Mouse (Mus musculus) ovary, postnatal 10 days (tissue): ENCODE measurements around the gene Tmem156.

Source experiments
- DNase-seq: peaks from one replicate; pipeline ENCODE4 v3.0.0; 2022; ENCODE audit warnings: low spot score

Tmem156 gene

GRCm38 (mm10) chr5:65096805-65097204 is 4.9 kb upstream of the Tmem156 start:
- no peak for DNase-seq

GRCm38 (mm10) chr5:65096082-65096481 is 4.2 kb upstream of the Tmem156 start:
- no peak for DNase-seq

DNA sequence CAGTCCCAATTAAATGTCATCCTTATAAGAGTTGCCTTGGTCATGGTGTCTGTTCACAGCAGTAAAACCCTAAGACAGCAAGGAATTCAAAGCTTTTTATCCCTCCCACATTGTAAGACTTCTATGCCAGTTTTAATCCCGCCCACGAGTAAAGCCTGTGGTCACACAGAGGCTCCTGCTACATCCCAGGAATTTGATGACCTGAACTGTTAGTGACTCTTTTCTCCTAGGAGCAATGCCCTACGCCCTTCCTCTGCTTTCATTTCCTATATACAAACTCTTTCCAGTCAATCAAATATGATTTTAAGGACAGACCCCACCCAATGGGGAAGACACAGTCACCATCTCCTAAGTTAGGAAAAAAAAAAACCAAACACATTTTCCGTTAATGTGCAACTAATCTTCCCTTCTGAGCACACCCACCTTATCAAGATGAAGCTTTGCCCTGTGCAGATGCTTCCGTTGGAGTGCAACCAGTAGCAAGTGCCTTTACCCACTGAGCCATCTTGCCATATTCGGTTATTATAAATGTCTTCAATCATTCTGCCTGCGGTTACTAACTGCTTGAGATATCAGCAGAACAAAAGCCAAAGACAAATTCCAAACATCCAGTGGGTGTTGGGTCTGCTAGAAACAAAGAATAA is 3.1 kb upstream of the Tmem156 start:
- DNase-seq: no peak

- DNase-seq: no peak
Measured at GRCm38 (mm10) chr5:65093769-65094168, 1.8 kb upstream of the Tmem156 start.

- DNase-seq: no peak
Measured at GRCm38 (mm10) chr5:65091184-65091858, 611 bp downstream of the Tmem156 start.

GRCm38 (mm10) chr5:65089707-65090106 is 2.2 kb downstream of the Tmem156 start:
- DNase-seq: no peak

DNA sequence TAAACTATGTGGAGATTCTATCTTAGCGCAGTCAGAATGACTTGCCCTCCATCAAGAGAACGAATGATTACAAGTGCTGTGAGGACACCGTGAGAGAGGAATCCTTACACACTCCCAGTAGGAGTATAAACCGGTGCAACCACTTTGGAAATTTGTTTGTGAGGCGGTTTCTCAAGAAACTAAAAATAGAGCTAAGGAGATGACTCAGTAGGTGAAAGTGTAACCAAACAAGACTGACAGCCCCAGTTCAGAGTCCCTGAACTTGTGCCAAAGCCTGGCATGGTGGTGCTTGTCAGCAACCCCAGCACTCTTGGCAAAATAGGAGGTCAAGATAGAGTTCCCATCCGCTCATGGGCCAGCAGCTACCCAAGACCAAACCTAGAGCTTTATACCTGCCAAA is 5.4 kb downstream of the Tmem156 start:
- DNase-seq: no peak

GRCm38 (mm10) chr5:65081836-65082235 is 10.1 kb downstream of the Tmem156 start:
- DNase-seq: no peak

DNA sequence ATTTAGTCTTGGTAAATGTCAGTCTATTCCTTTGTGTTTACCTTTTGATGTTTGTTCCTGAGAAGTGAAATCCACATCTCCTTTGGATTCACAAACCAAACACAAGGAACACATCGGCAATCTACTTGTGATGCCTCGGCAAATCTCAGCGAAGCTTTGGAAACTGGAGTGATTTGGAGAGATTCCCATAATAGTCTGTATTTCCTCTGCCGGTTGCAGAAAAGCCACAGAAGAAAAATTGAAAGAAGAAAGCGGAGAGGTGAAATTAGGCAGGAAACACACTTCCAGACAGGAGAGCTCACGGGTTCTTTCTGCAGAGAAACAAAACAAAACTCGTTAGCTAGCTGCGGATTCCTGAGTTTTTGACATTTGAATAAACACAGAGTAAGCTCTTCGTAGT is 12.1 kb downstream of the Tmem156 start:
- no peak for DNase-seq

DNA sequence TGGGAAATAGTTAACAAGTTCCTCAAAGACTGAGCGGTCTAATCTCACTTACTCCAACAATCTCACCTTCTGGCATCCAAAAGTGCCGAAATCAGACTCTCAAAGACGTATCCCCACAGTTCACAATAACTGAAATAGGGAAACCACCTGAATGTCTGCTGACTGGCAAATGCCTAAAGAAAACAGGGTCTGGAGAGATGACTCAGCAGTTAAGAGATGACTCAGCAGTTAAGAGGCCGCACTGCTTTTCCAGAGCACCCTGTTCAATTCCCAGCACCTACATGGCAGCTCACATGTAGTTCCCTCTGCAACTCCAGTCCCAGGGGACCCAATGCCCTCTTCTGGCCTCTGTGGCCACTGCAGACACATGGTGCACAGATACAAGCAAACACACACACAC is 13.9 kb downstream of the Tmem156 start:
- DNase-seq: no peak

- no peak for DNase-seq
Measured at GRCm38 (mm10) chr5:65076748-65077147, 15.2 kb downstream of the Tmem156 start.

GRCm38 (mm10) chr5:65076087-65076486 is 15.8 kb downstream of the Tmem156 start:
- DNase-seq: no peak

DNA sequence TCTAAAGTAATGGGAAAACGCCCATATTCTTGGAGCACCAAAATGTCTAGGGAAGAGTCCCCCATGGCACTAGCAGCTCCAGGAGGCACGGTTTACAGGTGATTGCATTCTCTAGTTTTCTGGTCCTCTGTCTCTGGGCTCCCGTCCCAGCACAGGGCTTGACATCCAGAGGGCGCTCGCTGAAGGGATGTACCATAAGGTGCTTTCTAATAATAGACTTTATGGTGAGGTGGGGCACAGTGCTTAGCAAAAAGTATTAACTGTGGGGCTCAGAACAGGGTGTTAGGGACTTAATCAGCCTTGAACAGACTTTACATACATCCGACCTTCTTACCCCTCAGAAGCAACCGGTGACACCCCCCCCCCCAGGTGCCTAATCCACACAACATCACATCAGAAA is 17.2 kb downstream of the Tmem156 start:
- no peak for DNase-seq

- no peak for DNase-seq
Measured at GRCm38 (mm10) chr5:65073247-65073646, 18.7 kb downstream of the Tmem156 start.

DNA sequence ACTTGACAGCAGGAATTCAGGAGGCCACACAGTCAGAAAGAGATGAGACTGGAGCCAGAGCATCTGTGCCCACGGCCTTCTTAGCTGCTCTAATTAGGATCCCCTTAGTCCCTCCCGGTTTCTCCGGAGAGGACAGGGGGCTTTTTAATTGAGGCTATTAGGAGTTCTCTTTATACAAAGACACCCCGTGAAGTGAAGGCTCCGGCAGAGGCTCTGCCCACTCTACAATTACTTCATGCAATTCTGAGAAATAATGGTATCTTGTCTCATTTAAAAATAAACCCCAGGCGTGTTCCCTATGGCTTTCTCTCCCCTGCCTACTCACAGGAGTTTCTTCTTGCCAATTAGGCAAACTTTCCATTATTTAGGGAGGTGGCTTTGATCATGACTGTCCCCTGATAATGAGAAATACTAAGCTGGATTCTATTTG is 20.2 kb downstream of the Tmem156 start:
- no peak for DNase-seq

- DNase-seq: no peak
Measured at GRCm38 (mm10) chr5:65069872-65070271, 22.1 kb downstream of the Tmem156 start.

DNA sequence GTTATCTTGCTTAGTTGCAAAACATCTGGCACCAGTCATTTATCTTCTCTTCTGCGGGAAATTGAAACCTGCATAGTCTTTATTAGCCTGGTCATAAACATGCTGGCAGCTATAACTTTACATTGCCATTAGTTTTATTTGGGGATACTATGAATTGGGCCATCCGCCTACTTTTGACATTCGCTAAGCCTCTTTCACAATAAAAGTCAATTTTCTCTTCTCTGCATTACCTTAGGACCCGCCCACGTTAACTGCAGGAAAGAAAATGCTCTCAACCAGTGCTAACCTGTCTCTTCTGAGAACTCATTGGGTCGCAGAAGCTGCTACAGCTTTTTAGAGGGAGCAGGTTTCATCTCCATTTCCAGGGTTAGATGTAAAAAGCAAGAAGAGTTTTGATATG is 23.8 kb downstream of the Tmem156 start:
- no peak for DNase-seq

DNA sequence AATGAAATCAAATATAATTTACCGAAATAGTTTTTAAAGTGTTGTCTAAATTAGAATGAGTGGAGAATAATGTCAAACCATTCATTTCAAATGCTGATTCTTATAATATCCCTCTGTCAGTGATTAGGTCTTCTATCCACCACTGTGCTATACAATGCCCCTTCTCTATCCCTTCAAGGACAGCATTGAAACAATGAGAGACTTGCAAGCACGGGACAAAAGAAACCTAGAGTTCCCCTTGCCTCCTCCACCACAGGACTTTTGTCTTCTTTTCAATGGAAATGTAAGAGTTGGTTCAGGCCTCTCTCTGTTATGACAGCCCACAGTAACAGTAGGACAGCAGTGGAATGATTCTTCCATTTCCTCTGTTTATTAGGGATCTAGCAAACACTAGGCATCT is 28.7 kb downstream of the Tmem156 start:
- no peak for DNase-seq

- DNase-seq: no peak
Measured at GRCm38 (mm10) chr5:65062236-65062635, 29.7 kb downstream of the Tmem156 start.

- no peak for DNase-seq
Measured at GRCm38 (mm10) chr5:65059806-65060205, 32.1 kb downstream of the Tmem156 start.

GRCm38 (mm10) chr5:65057596-65057995 is 34.3 kb downstream of the Tmem156 start:
- DNase-seq: no peak

GRCm38 (mm10) chr5:65051513-65051912 is 40.4 kb downstream of the Tmem156 start:
- DNase-seq: no peak

DNA sequence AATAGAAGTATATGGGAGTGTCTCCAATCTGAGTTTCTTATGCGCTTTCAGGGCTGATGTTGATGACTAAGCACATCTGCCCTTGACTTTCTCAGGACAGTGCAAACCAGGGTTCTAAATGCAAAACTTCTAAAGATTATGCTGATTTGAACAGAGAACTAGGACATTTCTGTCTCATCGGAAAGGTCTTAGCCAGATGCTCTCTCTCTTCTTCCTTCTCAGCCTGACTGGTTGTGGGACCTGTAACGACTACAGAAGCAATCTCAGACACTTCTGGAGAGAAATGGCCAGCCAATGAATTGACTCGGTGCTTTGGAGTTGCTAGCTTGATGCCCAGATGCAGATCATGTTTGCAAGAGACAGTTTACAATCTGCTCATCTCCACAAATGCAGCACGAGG is 42.1 kb downstream of the Tmem156 start:
- no peak for DNase-seq

DNA sequence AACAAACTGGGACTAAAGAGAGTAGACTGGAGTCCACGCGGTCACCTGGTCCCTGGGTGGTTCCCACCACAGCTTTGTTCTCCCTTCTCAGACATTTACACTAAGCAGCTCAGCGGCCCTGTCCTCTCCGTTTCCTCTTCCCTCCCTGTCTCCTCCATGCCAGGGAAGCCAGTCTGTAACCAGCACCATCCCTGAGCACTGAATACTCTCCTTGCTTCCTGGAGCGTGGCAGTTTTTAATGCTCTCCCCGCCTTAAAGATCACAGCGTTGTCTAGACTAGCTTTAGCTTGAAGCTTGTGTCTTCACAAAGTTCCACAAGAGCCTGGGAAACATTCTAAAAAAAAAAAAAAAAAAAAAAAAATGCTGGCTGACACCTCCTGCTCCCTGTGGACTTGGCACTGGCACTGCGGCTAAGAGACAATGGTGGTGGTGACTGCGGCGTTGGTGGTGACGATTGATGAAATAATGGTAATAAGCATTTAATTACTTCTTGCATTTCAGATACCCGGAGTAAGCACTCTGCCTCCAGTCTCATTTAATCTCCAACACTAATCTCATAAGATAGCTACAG is 44.6 kb downstream of the Tmem156 start:
- no peak for DNase-seq
